Mouse (Mus musculus) spleen, adult 2 months (tissue): ENCODE measurements around the gene Nepro.

Source experiments
- CTCF ChIP-seq: fragments of 200-500 bp; IDR thresholded peaks from 2 replicates; pipeline ENCODE4 v1.5.1; 2011; ENCODE audit warnings: mild to moderate bottlenecking, inconsistent platforms; ENCODE audit not compliant: insufficient read depth, insufficient read length, insufficient replicate concordance; ENCODE audit errors: extremely low read depth
- POLR2A ChIP-seq: fragments of 200-500 bp; IDR thresholded peaks from 2 replicates; pipeline ENCODE4 v1.6.1; 2011; ENCODE audit warnings: low read depth, low read length, inconsistent platforms

DNA sequence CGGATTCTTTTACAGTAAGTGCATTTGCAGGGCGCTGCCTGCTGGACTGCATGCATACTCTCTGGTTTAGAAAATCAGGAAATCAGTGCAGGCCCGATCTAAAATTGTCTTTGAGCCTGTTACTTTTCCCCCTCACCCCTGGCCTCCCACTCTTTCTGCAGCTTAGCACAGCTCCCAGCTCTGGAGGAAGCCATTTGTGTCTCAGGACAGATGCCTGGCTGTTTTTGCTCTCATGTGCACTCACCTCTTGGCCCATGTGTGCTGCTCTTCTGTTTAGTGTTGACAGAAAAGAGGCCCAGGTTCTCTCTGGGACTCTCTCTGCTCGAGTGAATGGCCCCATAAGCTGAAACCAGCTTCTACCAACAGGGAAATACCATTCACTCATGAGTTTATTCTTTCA lies 20.6 kb upstream of the Nepro start:
- TF ChIP-seq POLR2A, result no peak
- TF ChIP-seq CTCF, result no peak
